Mouse (Mus musculus) heart, embryonic 16.5 days (tissue): ENCODE measurements around the gene Nelfa. TPM values are rescaled to one million over a fixed set of nuclear protein-coding genes. Genes with fewer than 3 reads are reported as not detected.

ENCODE experiments used
- ATAC-seq: fragments of 200-750 bp; cut with Nextera tagmentation; replicated peaks from 2 replicates; pipeline ENCODE4 v1.8.0; 2017; ENCODE audit warnings: moderate number of reproducible peaks; ENCODE audit not compliant: insufficient read depth, low FRiP score; ENCODE audit errors: extremely low read depth
- H3K27ac ChIP-seq: fragments of 300-500 bp; sonication (generic); 2 replicates; pipeline ENCODE4 v1.5.1; 2014; ENCODE audit warnings: mild to moderate bottlenecking, low read length, control low read depth, moderate library complexity
- H3K27me3 ChIP-seq: fragments of 300-500 bp; sonication (generic); 2 replicates; pipeline ENCODE4 v1.6.1; 2014; ENCODE audit warnings: low read length, mixed read lengths; ENCODE audit not compliant: control insufficient read depth, insufficient read depth
- H3K36me3 ChIP-seq: fragments of 300-500 bp; sonication (generic); 2 replicates; pipeline ENCODE4 v1.6.1; 2014; ENCODE audit not compliant: control insufficient read depth, insufficient read depth
- H3K4me1 ChIP-seq: fragments of 300-500 bp; sonication (generic); 2 replicates; pipeline ENCODE4 v1.6.1; 2014; ENCODE audit warnings: low read length, mixed read lengths; ENCODE audit not compliant: control insufficient read depth, insufficient read depth
- H3K4me2 ChIP-seq: fragments of 300-500 bp; sonication (generic); 2 replicates; pipeline ENCODE4 v1.6.1; 2014; ENCODE audit warnings: low read depth, mild to moderate bottlenecking, control low read depth, low read length
- H3K4me3 ChIP-seq: fragments of 300-500 bp; sonication (generic); 2 replicates; pipeline ENCODE4 v1.5.1; 2014; ENCODE audit warnings: mild to moderate bottlenecking, control low read depth, low read length
- H3K9ac ChIP-seq: fragments of 300-500 bp; sonication (generic); 2 replicates; pipeline ENCODE4 v1.6.1; 2014; ENCODE audit warnings: low read length, control low read depth
- H3K9me3 ChIP-seq: fragments of 300-500 bp; sonication (generic); replicated peaks from 2 replicates; pipeline ENCODE4 v1.6.1; 2016; ENCODE audit warnings: low read length; ENCODE audit not compliant: control insufficient read depth
- WGBS: fragments of 180-500 bp; shearing (Covaris S2); extraction: QIAGEN DNeasy Blood & Tissue Kit; methylation state at CpG from one replicate; pipeline ENCODE4 v1.1.7; 2014; 5-methylcytosine and 5-hydroxymethylcytosine counted together
- polyA plus RNA-seq: library from polyadenylated mRNA; unstranded; fragments of >200 nt; fragmentation: Nextera tagmentation; extraction: Ambion mirVana; gene quantifications from 2 replicates; pipeline ENCODE4 v1.2.1, GENCODE M21; 2015

Gene Nelfa
- polyA plus RNA-seq, 1 experiment from 2014 or later, result 32.9 TPM

- Histone ChIP-seq H3K36me3 (peaks cover 34% of the 10 kb centered on the region), H3K4me3 (no peak overlapping the region), H3K9me3 (no peaks in the 10 kb centered on the region)
Observed at GRCm38 (mm10) chr5:33902696-33903095, 33.5 kb downstream of the Nelfa start.

GRCm38 (mm10) chr5:33901278-33901677 is 34.9 kb downstream of the Nelfa start:
- Histone ChIP-seq H3K27ac (no peak overlapping the region), H3K36me3 (peaks cover 44% of the 10 kb centered on the region), H3K4me3 (no peak overlapping the region), H3K9ac (no peak overlapping the region), H3K4me1 (no peaks in the 10 kb centered on the region), H3K9me3 (no peaks in the 10 kb centered on the region), H3K4me2 (no peak overlapping the region), H3K27me3 (no peaks in the 10 kb centered on the region)
- 71% methylated on average over 3 of the region's 3 CpGs for WGBS
- ATAC-seq, result no peak

More at GRCm38 (mm10) chr5:33902696-33903095, 33.5 kb downstream of the Nelfa start:
- WGBS, result 77% methylated on average over 2 of the region's 2 CpGs
- no peaks in the 10 kb centered on the region for H3K27me3 ChIP-seq
- ATAC-seq, result no peak
- H3K9ac ChIP-seq, result no peak overlapping the region
- no peak overlapping the region for H3K27ac ChIP-seq
- H3K4me2 ChIP-seq, result no peak overlapping the region
- no peaks in the 10 kb centered on the region for H3K4me1 ChIP-seq

GRCm38 (mm10) chr5:33900701-33901263 is 35.4 kb downstream of the Nelfa start:
- no peak overlapping the region for H3K27ac ChIP-seq
- peaks cover 46% of the 10 kb centered on the region for H3K36me3 ChIP-seq
- H3K4me2 ChIP-seq, result no peak overlapping the region
- no peaks in the 10 kb centered on the region for H3K4me1 ChIP-seq
- 94% methylated on average over 9 of the region's 9 CpGs for WGBS
- no peaks in the 10 kb centered on the region for H3K9me3 ChIP-seq
- no peaks in the 10 kb centered on the region for H3K27me3 ChIP-seq
- ATAC-seq, result no peak
- H3K9ac ChIP-seq, result no peak overlapping the region
- H3K4me3 ChIP-seq, result no peak overlapping the region

DNA sequence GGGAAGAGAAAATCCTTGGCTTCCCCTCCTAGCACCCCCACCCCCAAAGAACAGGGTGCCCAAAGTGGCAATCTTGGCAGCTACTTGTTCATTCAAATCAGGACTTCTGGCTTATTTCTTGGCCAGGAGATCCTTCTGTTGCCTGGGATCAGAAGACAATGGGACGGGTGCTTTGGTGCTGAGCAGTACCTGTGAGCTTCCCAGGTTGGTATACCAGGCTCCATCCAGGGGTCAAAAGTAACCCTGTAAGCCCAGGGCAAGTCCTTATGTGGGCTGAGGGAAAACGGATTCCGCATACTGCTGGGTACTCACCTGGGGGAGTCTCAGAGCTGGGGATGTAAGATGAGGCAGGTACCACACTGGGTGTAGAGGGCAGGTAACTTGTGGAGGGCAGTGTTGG is 36.1 kb downstream of the Nelfa start:
- Histone ChIP-seq H3K27ac (no peak overlapping the region), H3K36me3 (peaks cover 52% of the 10 kb centered on the region), H3K4me2 (no peak overlapping the region), H3K27me3 (no peaks in the 10 kb centered on the region), H3K4me3 (no peak overlapping the region), H3K9ac (no peak overlapping the region), H3K4me1 (no peaks in the 10 kb centered on the region), H3K9me3 (no peaks in the 10 kb centered on the region)
- no peak for ATAC-seq
- 91% methylated on average over 3 of the region's 3 CpGs for WGBS

DNA sequence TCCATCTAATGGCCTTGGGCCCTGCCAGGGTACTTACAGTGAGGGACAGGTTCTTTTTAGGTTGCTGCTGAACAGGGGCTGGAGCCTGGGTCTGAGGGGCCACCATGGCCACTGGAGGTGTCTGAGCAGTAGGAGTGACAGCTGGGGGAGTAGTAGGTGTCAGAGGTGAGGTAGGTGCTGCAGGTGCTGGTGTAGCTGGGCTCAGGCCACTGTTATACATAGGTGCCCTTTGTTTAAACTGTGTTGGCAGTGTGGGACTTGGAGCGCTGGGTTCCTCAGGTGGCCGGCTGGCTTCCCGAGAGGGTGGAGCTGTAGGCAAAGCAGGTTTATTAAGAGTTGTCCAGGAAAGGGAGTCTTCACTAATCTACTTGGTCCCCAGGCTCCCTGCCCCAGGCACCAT is 37.0 kb downstream of the Nelfa start:
- H3K4me3 ChIP-seq, result no peak overlapping the region
- ATAC-seq, result no peak
- no peak overlapping the region for H3K9ac ChIP-seq
- H3K4me2 ChIP-seq, result no peak overlapping the region
- H3K36me3 ChIP-seq, result peaks cover 61% of the 10 kb centered on the region
- no peaks in the 10 kb centered on the region for H3K27me3 ChIP-seq
- no peaks in the 10 kb centered on the region for H3K9me3 ChIP-seq
- 93% methylated on average over 3 of the region's 3 CpGs for WGBS
- H3K4me1 ChIP-seq, result no peaks in the 10 kb centered on the region
- no peak overlapping the region for H3K27ac ChIP-seq

DNA sequence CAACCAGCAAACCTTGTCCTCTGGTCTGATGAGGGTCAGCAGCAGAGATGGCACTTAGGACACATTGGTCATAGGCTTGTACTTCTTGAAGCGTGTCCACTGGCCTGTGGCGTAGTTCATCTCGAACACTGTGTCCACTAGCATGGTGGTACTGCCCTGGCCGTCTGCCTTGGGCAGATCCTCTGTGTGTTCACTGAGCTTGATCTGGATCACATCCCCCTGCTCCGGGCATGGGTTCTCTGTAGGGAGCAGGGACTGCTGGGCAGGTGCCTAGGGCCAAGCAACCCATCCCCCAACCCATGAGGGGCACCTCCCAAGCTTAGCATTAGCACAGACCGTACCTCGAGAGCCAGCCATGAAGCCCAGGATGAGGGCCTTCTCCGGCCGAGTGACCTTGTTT is 37.5 kb downstream of the Nelfa start:
- Histone ChIP-seq H3K27me3 (no peaks in the 10 kb centered on the region), H3K9ac (no peak overlapping the region), H3K4me1 (no peaks in the 10 kb centered on the region), H3K4me3 (no peak overlapping the region), H3K4me2 (no peak overlapping the region), H3K27ac (no peak overlapping the region), H3K9me3 (no peaks in the 10 kb centered on the region), H3K36me3 (peaks cover 66% of the 10 kb centered on the region)
- 88% methylated on average over 9 of the region's 9 CpGs for WGBS
- ATAC-seq, result no peak

GRCm38 (mm10) chr5:33897158-33897557 is 39.1 kb downstream of the Nelfa start:
- Histone ChIP-seq H3K27me3 (no peaks in the 10 kb centered on the region), H3K4me1 (no peaks in the 10 kb centered on the region), H3K36me3 (peaks cover 74% of the 10 kb centered on the region), H3K4me3 (no peak overlapping the region), H3K9me3 (no peaks in the 10 kb centered on the region), H3K4me2 (no peak overlapping the region), H3K9ac (no peak overlapping the region), H3K27ac (no peak overlapping the region)
- no peak for ATAC-seq
- 78% methylated on average over 2 of the region's 2 CpGs for WGBS

- no peak overlapping the region for H3K4me2 ChIP-seq
- ATAC-seq, result no peak
- peaks cover 78% of the 10 kb centered on the region for H3K36me3 ChIP-seq
- WGBS, result 84% methylated on average over 9 of the region's 9 CpGs
- H3K4me3 ChIP-seq, result no peak overlapping the region
- no peak overlapping the region for H3K9ac ChIP-seq
- no peaks in the 10 kb centered on the region for H3K9me3 ChIP-seq
- H3K27me3 ChIP-seq, result no peaks in the 10 kb centered on the region
- H3K27ac ChIP-seq, result no peak overlapping the region
- no peaks in the 10 kb centered on the region for H3K4me1 ChIP-seq
Observed at GRCm38 (mm10) chr5:33895116-33895515, 41.1 kb downstream of the Nelfa start.

DNA sequence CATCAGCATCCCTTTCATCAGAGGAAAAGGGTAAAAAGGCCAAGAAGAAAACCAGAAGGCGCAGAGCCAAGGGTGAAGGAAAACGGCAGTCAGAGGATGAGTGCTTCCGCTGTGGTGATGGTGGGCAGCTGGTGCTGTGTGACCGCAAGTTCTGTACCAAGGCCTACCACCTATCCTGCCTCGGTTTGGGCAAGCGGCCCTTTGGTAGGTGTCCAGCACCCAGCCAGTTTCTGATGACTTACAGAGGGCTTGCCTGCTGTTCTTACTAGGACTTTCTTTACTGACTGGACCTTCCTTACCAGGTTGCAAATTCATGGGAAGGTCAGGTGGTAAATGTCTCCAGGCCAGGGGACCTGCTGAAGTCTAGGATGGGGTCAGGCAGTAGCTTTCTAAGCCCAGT is 42.8 kb downstream of the Nelfa start:
- no peak overlapping the region for H3K27ac ChIP-seq
- ATAC-seq, result no peak
- H3K4me2 ChIP-seq, result no peak overlapping the region
- WGBS, result 92% methylated on average over 6 of the region's 6 CpGs
- no peak overlapping the region for H3K9ac ChIP-seq
- H3K9me3 ChIP-seq, result no peaks in the 10 kb centered on the region
- H3K27me3 ChIP-seq, result no peaks in the 10 kb centered on the region
- peaks cover 75% of the 10 kb centered on the region for H3K36me3 ChIP-seq
- no peak overlapping the region for H3K4me3 ChIP-seq
- H3K4me1 ChIP-seq, result no peaks in the 10 kb centered on the region
